Comparison of ENCODE assay signal across 8 mouse cellular contexts in the genomic region with DNA sequence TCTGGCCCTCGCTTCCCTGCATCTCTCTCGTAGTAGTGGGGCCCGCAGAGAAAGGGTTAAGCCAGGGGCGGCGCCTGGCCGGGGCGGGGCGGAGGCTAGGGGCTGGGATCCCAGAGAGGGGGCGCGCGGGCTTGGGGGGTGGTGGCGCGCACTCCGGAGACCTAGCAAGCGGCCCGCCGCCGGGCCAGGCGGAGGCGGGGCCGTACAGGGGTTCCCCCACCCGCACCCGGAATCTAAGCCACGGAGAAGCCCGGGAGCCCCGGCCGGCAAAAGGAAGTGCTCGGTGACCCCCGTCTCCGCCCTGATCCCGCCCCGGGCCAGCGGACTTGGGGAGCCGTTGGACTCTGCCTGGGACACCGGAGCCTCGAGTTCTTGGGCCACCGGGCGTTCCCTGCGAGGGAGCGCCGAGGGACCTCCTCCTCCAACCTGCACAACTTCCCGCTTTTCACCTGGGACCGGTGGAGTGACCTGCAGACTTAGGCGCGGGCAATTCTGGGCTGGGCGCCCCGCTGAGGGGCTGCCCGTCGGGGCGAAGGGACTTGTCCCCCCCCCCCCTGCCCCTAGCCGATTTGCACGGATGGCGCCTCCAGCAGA. TPM values are rescaled to one million over a fixed set of nuclear protein-coding genes. Genes with fewer than 3 reads are reported as not detected.
A peak's percentile ranks its signal among the peaks of the same experiment; 100 is the strongest.
DNase-seq lines count a peak whose midpoint lies in the region; ATAC-seq and TF ChIP-seq lines count a peak whose summit lies in the region.

No protein-coding gene starts in this region.

- no peak for TF ChIP-seq CTCF in Patski (IDR thresholded peaks at IDR 0.05)
- TF ChIP-seq CTCF in embryonic fibroblast, embryonic 13.5 days (IDR thresholded peaks at IDR 0.05; ENCODE audit: borderline replicate concordance, insufficient read depth, low read length), result no peak

- DNase-seq in B cell, adult 2 months, result peak; percentile 57 to 61
- DNase-seq in Patski (ENCODE audit: low read depth, low spot score), result no peak
- peak; percentile 79 to 84 for DNase-seq in heart, postnatal 36 days
- DNase-seq in midbrain, embryonic 11.5 days (ENCODE audit: low spot score, missing footprints), result peak; percentile 96
- peak; percentile 82 for DNase-seq in thymus, postnatal 0 days (ENCODE audit: low spot score)
- no peak for DNase-seq in layer of hippocampus, adult 9-10 months (ENCODE audit: low spot score)

- peak overlapping the region; percentile 76 for H3K27ac ChIP-seq in embryonic fibroblast, embryonic 13.5 days (ENCODE audit: insufficient read depth, low read length)
- H3K27ac ChIP-seq in limb, embryonic 12.5 days, result peak overlapping the region; percentile 76
- H3K27ac ChIP-seq in midbrain, embryonic 11.5 days (ENCODE audit: low read depth, low read length), result no peak overlapping the region

- CTCF ChIA-PET in Patski (lab: Charles Lee), result no interaction called here

- peak overlapping the region; percentile 82 for H3K4me3 ChIP-seq in embryonic fibroblast, embryonic 13.5 days (ENCODE audit: insufficient read depth, low read length)
- peak overlapping the region; percentile 73 for H3K4me3 ChIP-seq in limb, embryonic 12.5 days (replicated peaks)
- peak overlapping the region; percentile 62 for H3K4me3 ChIP-seq in midbrain, embryonic 11.5 days (ENCODE audit: low read depth, low read length)

- no peaks in the 10 kb centered on the region for H3K27me3 ChIP-seq in Patski
- H3K27me3 ChIP-seq in limb, embryonic 12.5 days, result no peaks in the 10 kb centered on the region
- peaks cover 26% of the 10 kb centered on the region for H3K27me3 ChIP-seq in midbrain, embryonic 11.5 days (ENCODE audit: control insufficient read depth, insufficient read depth, low read length)

- H3K4me1 ChIP-seq in embryonic fibroblast, embryonic 13.5 days (ENCODE audit: control insufficient read depth, insufficient read depth, low read length), result peaks cover 7% of the 10 kb centered on the region
- peaks cover 73% of the 10 kb centered on the region for H3K4me1 ChIP-seq in limb, embryonic 12.5 days (replicated peaks)
- peaks cover 64% of the 10 kb centered on the region for H3K4me1 ChIP-seq in midbrain, embryonic 11.5 days (ENCODE audit: control insufficient read depth, insufficient read depth, low read length)

- 0 out of 2 replicates have a peak, but pooled peaks have one; percentile 24 for TF ChIP-seq POLR2A in embryonic fibroblast, embryonic 13.5 days (IDR thresholded peaks at IDR 0.05; ENCODE audit: low read depth, low read length)

- H3K9ac ChIP-seq in limb, embryonic 12.5 days (replicated peaks), result peak overlapping the region; percentile 79
- peak overlapping the region; percentile 70 for H3K9ac ChIP-seq in midbrain, embryonic 11.5 days (ENCODE audit: low read length)

- H3K4me2 ChIP-seq in limb, embryonic 12.5 days, result peak overlapping the region; percentile 99
- H3K4me2 ChIP-seq in midbrain, embryonic 11.5 days, result peak overlapping the region; percentile 100

- peaks cover 27% of the 10 kb centered on the region for H3K36me3 ChIP-seq in limb, embryonic 12.5 days
- H3K36me3 ChIP-seq in midbrain, embryonic 11.5 days (ENCODE audit: control insufficient read depth, insufficient read depth, low read length), result no peaks in the 10 kb centered on the region

- POLR2A ChIA-PET in Patski (lab: Charles Lee), result no interaction called here

- in situ Hi-C loops in Patski (cut with MboI; ENCODE audit: low pct_unique_long_range_greater_than_20kb), result no loop called here

- intact Hi-C loops in heart, postnatal 36 days (cut with DNase I), result no loop called here

- H3K9me3 ChIP-seq in limb, embryonic 12.5 days, result no peaks in the 10 kb centered on the region
- no peaks in the 10 kb centered on the region for H3K9me3 ChIP-seq in midbrain, embryonic 11.5 days (ENCODE audit: control insufficient read depth, low read length)

- WGBS in limb, embryonic 12.5 days, result under 1% methylated on average over 49 of the region's 53 CpGs
- 0% methylated on average over 46 of the region's 53 CpGs for WGBS in midbrain, embryonic 11.5 days

- ATAC-seq in Patski, result peak; percentile 14
- 0 out of 2 replicates have a peak, but pooled peaks have one; percentile 4 for ATAC-seq in limb, embryonic 12.5 days (ENCODE audit: insufficient number of reproducible peaks, insufficient read depth, low FRiP score, low TSS enrichment, low read depth)
- peak; percentile 13; the same call in 1 of the 2 replicates for ATAC-seq in midbrain, embryonic 11.5 days (ENCODE audit: low FRiP score)

RNA-seq across cellular contexts. Expression of a gene that starts 22.4 kb away (rescaled TPM):
- polyA plus RNA-seq in Patski (2021), result 0.19 TPM
- polyA plus RNA-seq in embryonic fibroblast, embryonic 13.5 days (2011; ENCODE audit: insufficient read length, low read depth, missing spikeins), result not detected in 2 replicates
- under 1 TPM; 0.33 to 0.36 TPM for total RNA-seq in heart, postnatal 36 days (2021)
- polyA plus RNA-seq in limb, embryonic 12.5 days (2016; fragmentation: Nextera tagmentation; extraction: Ambion mirVana), result 0.51 TPM in 1 of 2 replicates, not detected in the other
- not detected in 2 replicates for polyA plus RNA-seq in midbrain, embryonic 11.5 days (2014; fragmentation: Nextera tagmentation; extraction: Ambion mirVana)
- 0.27 and 0.51 TPM in 2 replicates for polyA plus RNA-seq in thymus, postnatal 0 days (2015; fragmentation: Nextera tagmentation; extraction: Ambion mirVana)

RNA-seq across cellular contexts. Expression of a gene that starts 32.8 kb away (rescaled TPM):
- 31.2 TPM for polyA plus RNA-seq in Patski (2021)
- polyA plus RNA-seq in embryonic fibroblast, embryonic 13.5 days (2011; ENCODE audit: insufficient read length, low read depth, missing spikeins), result 26.8 and 28.2 TPM in 2 replicates
- total RNA-seq in heart, postnatal 36 days (2021), result 10 to 100 TPM; 10.5 to 13.6 TPM
- polyA plus RNA-seq in limb, embryonic 12.5 days (2016; fragmentation: Nextera tagmentation; extraction: Ambion mirVana), result 47.1 TPM in 2 replicates
- 13.2 and 14.8 TPM in 2 replicates for polyA plus RNA-seq in midbrain, embryonic 11.5 days (2014; fragmentation: Nextera tagmentation; extraction: Ambion mirVana)
- polyA plus RNA-seq in thymus, postnatal 0 days (2015; fragmentation: Nextera tagmentation; extraction: Ambion mirVana), result 40.4 and 41.0 TPM in 2 replicates

RNA-seq across cellular contexts. Expression of a gene that starts 52.8 kb away (rescaled TPM):
- 9.0 TPM for polyA plus RNA-seq in Patski (2021)
- 7.4 and 11.8 TPM in 2 replicates for polyA plus RNA-seq in embryonic fibroblast, embryonic 13.5 days (2011; ENCODE audit: insufficient read length, low read depth, missing spikeins)
- total RNA-seq in heart, postnatal 36 days (2021), result under 1 TPM; 0.14 to 0.49 TPM
- polyA plus RNA-seq in limb, embryonic 12.5 days (2016; fragmentation: Nextera tagmentation; extraction: Ambion mirVana), result 44.8 and 48.5 TPM in 2 replicates
- 44.3 and 45.0 TPM in 2 replicates for polyA plus RNA-seq in midbrain, embryonic 11.5 days (2014; fragmentation: Nextera tagmentation; extraction: Ambion mirVana)
- 40.6 and 53.2 TPM in 2 replicates for polyA plus RNA-seq in thymus, postnatal 0 days (2015; fragmentation: Nextera tagmentation; extraction: Ambion mirVana)

Comparison
In these comparisons a context has a peak if more than half of its experiments do, and no peak if none do; other contexts are left out.
1. DNase-seq: peak in B cell, adult 2 months (2 of 2), heart, postnatal 36 days (2 of 2), midbrain, embryonic 11.5 days (single experiment) and thymus, postnatal 0 days (single experiment); none in Patski (single experiment) and layer of hippocampus, adult 9-10 months (single experiment).
2. Peak in every context shown above with its lines, with median percentiles within 50 percentile points of each other: ATAC-seq and H3K4me3 ChIP-seq.